Mouse (Mus musculus) effector memory CD4-positive, alpha-beta T cell, adult 5 months (primary cell): Measurements from ENCODE around the gene Dpp6. TPM values are rescaled to one million over a fixed set of nuclear protein-coding genes. Genes with fewer than 3 reads are reported as not detected.

Source experiments
- polyA plus RNA-seq: library from polyadenylated mRNA; unstranded; fragments of 100-300 nt; shearing (Covaris generic); gene quantifications from one replicate; pipeline ENCODE4 v1.2.1, GENCODE M21; 2017

Dpp6 gene
- polyA plus RNA-seq = not detected

GRCm38 (mm10) chr5:26816975-26817941 is at the start of gene Dpp6:
Gene Dpp6 (plus strand): TSS chr5:26817203.

GRCm38 (mm10) chr5:27501338-27501737 is 684.3 kb downstream of the Dpp6 start, which contains the start of gene Speer4b:
Gene Speer4b (minus strand): TSS chr5:27501438.

